Mouse (Mus musculus) CD4-positive, CD25-positive, alpha-beta regulatory T cell, adult 9 weeks (primary cell): ENCODE data around the gene C1qtnf1. TPM values are rescaled to one million over a fixed set of nuclear protein-coding genes. Genes with fewer than 3 reads are reported as not detected.

ENCODE experiments used
- polyA plus RNA-seq: library from polyadenylated mRNA; unstranded; fragments of 100-300 nt; shearing (Covaris generic); gene quantifications from one replicate; pipeline ENCODE4 v1.2.1, GENCODE M21; 2017

Gene C1qtnf1
- polyA plus RNA-seq = not detected

GRCm38 (mm10) chr11:118427986-118428385 is at the start of gene C1qtnf1:
C1qtnf1 (plus strand) TSS chr11:118428203.

DNA sequence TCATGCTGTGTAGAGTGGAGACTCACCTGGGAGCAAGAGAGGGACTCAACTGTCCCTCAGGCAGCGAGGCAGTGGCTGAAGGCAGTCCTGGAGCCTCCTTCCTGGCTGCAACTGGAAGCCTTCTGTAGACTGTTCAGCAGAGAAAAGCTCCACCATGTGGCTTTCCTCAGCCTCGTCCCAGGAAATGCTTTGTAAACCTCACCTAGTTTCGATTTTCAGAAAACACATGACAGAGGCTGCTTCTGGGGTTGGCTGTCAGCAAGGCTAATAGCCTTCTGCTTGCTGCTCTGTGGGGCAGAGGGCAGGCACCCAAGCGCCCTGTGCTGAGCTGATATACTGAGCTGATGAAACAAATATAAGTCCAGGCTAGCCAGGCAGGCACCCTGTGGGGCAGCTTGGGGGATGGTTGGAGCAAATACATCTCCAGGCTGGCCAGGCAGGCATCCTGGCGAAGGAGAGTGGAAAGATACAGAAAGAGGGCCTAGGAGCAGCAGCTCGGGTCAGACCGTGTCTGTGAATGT is 26.2 kb upstream of the C1qtnf1 start, which contains the start of gene Lgals3bp:
Gene Lgals3bp (minus strand): TSS at position 333 of the 521 bp plus-strand sequence.

GRCm38 (mm10) chr11:118418834-118419504 is 9.0 kb upstream of the C1qtnf1 start, which contains the start of gene Cant1:
Cant1 (minus strand) TSS chr11:118419086.

DNA sequence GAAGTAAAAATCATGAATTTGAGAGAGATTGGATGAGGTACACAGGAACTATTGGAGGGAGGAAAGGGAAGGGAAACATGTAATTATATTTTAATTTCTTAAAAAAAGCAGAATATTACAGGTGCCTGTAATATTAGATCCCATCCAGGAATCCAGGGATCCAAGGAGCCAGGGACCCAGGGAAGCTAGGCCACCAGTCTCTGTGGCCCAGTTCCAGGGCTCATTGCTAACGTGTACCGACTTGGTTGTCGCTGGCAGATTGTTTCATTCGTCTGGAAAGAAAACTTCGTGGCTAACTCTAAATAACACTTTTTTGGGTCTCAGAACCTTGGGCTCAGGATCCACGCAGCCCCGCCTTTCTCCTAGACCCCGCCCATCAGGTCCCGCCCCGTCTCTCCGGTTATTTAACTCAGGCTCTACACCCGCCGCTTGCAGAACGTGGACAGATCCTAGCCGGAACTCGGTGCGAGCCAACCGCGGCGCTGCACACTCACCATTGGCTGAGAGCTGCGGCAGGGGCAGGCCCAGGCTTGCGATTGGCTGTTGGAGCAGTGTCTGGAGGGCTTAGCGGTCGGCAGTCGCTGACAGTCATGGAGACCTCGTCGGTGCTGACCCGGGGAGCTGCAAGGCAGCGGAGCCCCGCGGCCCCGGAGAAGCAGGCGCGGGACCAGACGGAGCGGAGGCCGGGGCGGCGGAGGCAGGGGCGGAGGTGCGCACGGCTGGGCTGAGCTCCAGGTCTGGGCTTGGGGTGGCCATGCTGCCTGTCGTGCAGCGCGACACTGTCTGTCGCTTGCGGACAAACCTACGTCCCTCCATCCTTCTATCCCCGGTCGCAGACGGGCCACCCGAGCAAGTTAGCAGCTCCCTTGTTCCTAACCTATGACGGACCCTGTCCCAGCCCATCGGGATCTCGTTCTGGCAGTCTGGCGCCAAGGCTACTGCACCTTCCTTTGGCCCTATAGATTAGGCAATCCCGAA is 48.7 kb downstream of the C1qtnf1 start, which contains the start of gene Engase:
Gene Engase (plus strand): TSS at position 434 of the 978 bp plus-strand sequence.

Other genes starting within 250 kb of the C1qtnf1 start
- 300 TPM for gene Cyth1, start 179.6 kb upstream of the C1qtnf1 start, polyA plus RNA-seq
- 32.5 TPM for gene Usp36, start 138.0 kb upstream of the C1qtnf1 start, polyA plus RNA-seq
- gene Cep295nl, start 85.7 kb upstream of the C1qtnf1 start, polyA plus RNA-seq = not detected
- gene Timp2, start 72.5 kb upstream of the C1qtnf1 start, polyA plus RNA-seq = 5.9 TPM
- gene Lgals3bp, start 26.1 kb upstream of the C1qtnf1 start, polyA plus RNA-seq = 169 TPM
- gene Cant1, start 9.1 kb upstream of the C1qtnf1 start, polyA plus RNA-seq = 47.8 TPM
- 16.0 TPM for gene Engase, start 48.6 kb downstream of the C1qtnf1 start, polyA plus RNA-seq